Mouse (Mus musculus): ENCODE data around the gene 2310003L06Rik. TPM values are rescaled to one million over a fixed set of nuclear protein-coding genes. Genes with fewer than 3 reads are reported as not detected.

The 2310003L06Rik gene
- total and polyA plus RNA-seq, 2 experiments = not detected

DNA sequence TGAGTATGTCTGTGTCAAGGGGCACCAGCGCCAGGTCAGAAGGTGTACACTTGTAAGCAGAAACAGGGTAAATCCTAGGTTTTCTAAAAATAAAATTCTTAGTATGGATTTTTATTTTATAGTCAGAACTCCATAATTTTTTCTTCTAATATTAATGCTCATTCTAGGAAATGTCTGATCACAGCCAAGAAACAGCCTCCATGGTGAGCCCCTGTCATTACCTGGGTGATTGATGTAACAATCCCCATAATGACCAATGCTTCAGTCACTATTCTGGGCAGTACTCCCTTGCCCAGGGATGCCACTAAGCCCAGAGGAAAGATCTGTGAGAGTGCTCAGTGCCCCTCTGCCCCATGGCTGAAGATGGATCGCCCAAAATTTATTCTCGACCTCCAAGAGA lies 9.9 kb downstream of the 2310003L06Rik start, which contains the start of gene Cabs1:
Gene Cabs1, plus strand, starts transcription at position 301 of the 400 bp plus-strand sequence.
- Histone ChIP-seq H3K79me2 (ENCODE audit: control insufficient read depth, insufficient read depth, low read length) (no peaks in the 10 kb centered on the region), H3K27me3 (ENCODE audit: control insufficient read depth, insufficient read depth, low read length) (no peaks in the 10 kb centered on the region), H3K36me3 (ENCODE audit: control insufficient read depth, insufficient read depth, low read length) (no peaks in the 10 kb centered on the region), H3K9ac (ENCODE audit: low read depth, low read length) (no peak within 1 kb of the TSS), H3K27ac (replicated peaks; ENCODE audit: insufficient read depth, low read depth, low read length) (no peak within 1 kb of the TSS), H3K4me3 (ENCODE audit: insufficient read depth, low read depth, low read length) (no peak within 1 kb of the TSS), H3K4me1 (ENCODE audit: control insufficient read depth, insufficient read depth, low read length) (no peaks in the 10 kb centered on the region)
- DNase-seq (ENCODE audit: extremely low read depth, low read depth, low spot score) = no peak
- WGBS = 66% methylated on average over 3 of the region's 3 CpGs
- TF ChIP-seq POLR2A (IDR thresholded peaks at IDR 0.05; ENCODE audit: extremely low read depth, insufficient read depth, low read length) (no peak), CTCF (IDR thresholded peaks at IDR 0.05; ENCODE audit: low read depth, low read length) (no peak)

- Histone ChIP-seq H3K9ac (ENCODE audit: low read depth, low read length) (no peak overlapping the region), H3K4me1 (ENCODE audit: control insufficient read depth, insufficient read depth, low read length) (no peaks in the 10 kb centered on the region), H3K27ac (replicated peaks; ENCODE audit: insufficient read depth, low read depth, low read length) (no peak overlapping the region), H3K27me3 (ENCODE audit: control insufficient read depth, insufficient read depth, low read length) (no peaks in the 10 kb centered on the region), H3K4me3 (ENCODE audit: insufficient read depth, low read depth, low read length) (no peak overlapping the region), H3K36me3 (ENCODE audit: control insufficient read depth, insufficient read depth, low read length) (no peaks in the 10 kb centered on the region), H3K79me2 (ENCODE audit: control insufficient read depth, insufficient read depth, low read length) (no peaks in the 10 kb centered on the region)
- TF ChIP-seq CTCF (IDR thresholded peaks at IDR 0.05; ENCODE audit: low read depth, low read length) (no peak), POLR2A (IDR thresholded peaks at IDR 0.05; ENCODE audit: extremely low read depth, insufficient read depth, low read length) (no peak)
- no peak for DNase-seq (ENCODE audit: extremely low read depth, low read depth, low spot score)
- 48% methylated on average over 3 of the region's 3 CpGs for WGBS
Measured at GRCm38 (mm10) chr5:87982468-87983214, 13.4 kb downstream of the 2310003L06Rik start.

- no peaks in the 10 kb centered on the region for H3K79me2 ChIP-seq (ENCODE audit: control insufficient read depth, insufficient read depth, low read length)
- 77% methylated on average over 3 of the region's 3 CpGs for WGBS
- TF ChIP-seq CTCF (IDR thresholded peaks at IDR 0.05; ENCODE audit: low read depth, low read length) = no peak
- no peak for TF ChIP-seq POLR2A (IDR thresholded peaks at IDR 0.05; ENCODE audit: extremely low read depth, insufficient read depth, low read length)
Measured at GRCm38 (mm10) chr5:88002249-88002648, 33.0 kb downstream of the 2310003L06Rik start, which contains the start of gene Smr3a. Smr3a (plus strand) TSS chr5:88002549.

GRCm38 (mm10) chr5:88005241-88005640 lies 36.0 kb downstream of the 2310003L06Rik start:
- H3K36me3 ChIP-seq (ENCODE audit: control insufficient read depth, insufficient read depth, low read length) = no peaks in the 10 kb centered on the region
- H3K27ac ChIP-seq (replicated peaks; ENCODE audit: insufficient read depth, low read depth, low read length) = no peak overlapping the region
- H3K4me1 ChIP-seq (ENCODE audit: control insufficient read depth, insufficient read depth, low read length) = no peaks in the 10 kb centered on the region
- no peak overlapping the region for H3K9ac ChIP-seq (ENCODE audit: low read depth, low read length)
- DNase-seq (ENCODE audit: extremely low read depth, low read depth, low spot score) = no peak
- no peaks in the 10 kb centered on the region for H3K27me3 ChIP-seq (ENCODE audit: control insufficient read depth, insufficient read depth, low read length)
- H3K79me2 ChIP-seq (ENCODE audit: control insufficient read depth, insufficient read depth, low read length) = no peaks in the 10 kb centered on the region
- H3K4me3 ChIP-seq (ENCODE audit: insufficient read depth, low read depth, low read length) = no peak overlapping the region
- no peak for TF ChIP-seq POLR2A (IDR thresholded peaks at IDR 0.05; ENCODE audit: extremely low read depth, insufficient read depth, low read length)
- TF ChIP-seq CTCF (IDR thresholded peaks at IDR 0.05; ENCODE audit: low read depth, low read length) = no peak

More at GRCm38 (mm10) chr5:88002249-88002648, 33.0 kb downstream of the 2310003L06Rik start, which contains the start of gene Smr3a:
- Histone ChIP-seq H3K36me3 (ENCODE audit: control insufficient read depth, insufficient read depth, low read length) (no peaks in the 10 kb centered on the region), H3K4me3 (ENCODE audit: insufficient read depth, low read depth, low read length) (no peak within 1 kb of the TSS), H3K4me1 (ENCODE audit: control insufficient read depth, insufficient read depth, low read length) (no peaks in the 10 kb centered on the region), H3K27ac (replicated peaks; ENCODE audit: insufficient read depth, low read depth, low read length) (no peak within 1 kb of the TSS), H3K27me3 (ENCODE audit: control insufficient read depth, insufficient read depth, low read length) (no peaks in the 10 kb centered on the region), H3K9ac (ENCODE audit: low read depth, low read length) (no peak within 1 kb of the TSS)
- no peak for DNase-seq (ENCODE audit: extremely low read depth, low read depth, low spot score)

Other genes starting within 250 kb of the 2310003L06Rik start
- gene Csn1s2a, start 194.9 kb upstream of the 2310003L06Rik start, total RNA-seq (2014; rRNA removed) = not detected in 2 replicates
- gene Csn1s2a, start 194.9 kb upstream of the 2310003L06Rik start, polyA plus RNA-seq (2012; rRNA removed) = not detected in 2 replicates
- not detected in 2 replicates for gene Csn1s2b, start 161.4 kb upstream of the 2310003L06Rik start, total RNA-seq (2014; rRNA removed)
- not detected in 2 replicates for gene Csn1s2b, start 161.4 kb upstream of the 2310003L06Rik start, polyA plus RNA-seq (2012; rRNA removed)
- gene Prr27, start 143.8 kb upstream of the 2310003L06Rik start, total RNA-seq (2014; rRNA removed) = not detected in 2 replicates
- gene Prr27, start 143.8 kb upstream of the 2310003L06Rik start, polyA plus RNA-seq (2012; rRNA removed) = not detected in 2 replicates
- not detected in 2 replicates for gene Odam, start 84.4 kb upstream of the 2310003L06Rik start, total RNA-seq (2014; rRNA removed)
- gene Odam, start 84.4 kb upstream of the 2310003L06Rik start, polyA plus RNA-seq (2012; rRNA removed) = not detected in 2 replicates
- gene Csn3, start 43.9 kb upstream of the 2310003L06Rik start, total RNA-seq (2014; rRNA removed) = not detected in 2 replicates
- gene Csn3, start 43.9 kb upstream of the 2310003L06Rik start, polyA plus RNA-seq (2012; rRNA removed) = not detected in 2 replicates
- not detected in 2 replicates for gene Gm28434, start 58 bp downstream of the 2310003L06Rik start, total RNA-seq (2014; rRNA removed)
- gene Gm28434, start 58 bp downstream of the 2310003L06Rik start, polyA plus RNA-seq (2012; rRNA removed) = not detected in 2 replicates
- not detected in 2 replicates for gene Cabs1, start 10.0 kb downstream of the 2310003L06Rik start, total RNA-seq (2014; rRNA removed)
- gene Cabs1, start 10.0 kb downstream of the 2310003L06Rik start, polyA plus RNA-seq (2012; rRNA removed) = not detected in 2 replicates
- gene Smr3a, start 33.1 kb downstream of the 2310003L06Rik start, total RNA-seq (2014; rRNA removed) = not detected in 2 replicates
- gene Smr3a, start 33.1 kb downstream of the 2310003L06Rik start, polyA plus RNA-seq (2012; rRNA removed) = not detected in 2 replicates
- not detected in 2 replicates for gene Smr2, start 117.1 kb downstream of the 2310003L06Rik start, total RNA-seq (2014; rRNA removed)
- gene Smr2, start 117.1 kb downstream of the 2310003L06Rik start, polyA plus RNA-seq (2012; rRNA removed) = not detected in 2 replicates
- not detected in 2 replicates for gene Gm11116, start 142.1 kb downstream of the 2310003L06Rik start, total RNA-seq (2014; rRNA removed)
- not detected in 2 replicates for gene Gm11116, start 142.1 kb downstream of the 2310003L06Rik start, polyA plus RNA-seq (2012; rRNA removed)
- gene Gm11115, start 184.6 kb downstream of the 2310003L06Rik start, total RNA-seq (2014; rRNA removed) = not detected in 2 replicates
- gene Gm11115, start 184.6 kb downstream of the 2310003L06Rik start, polyA plus RNA-seq (2012; rRNA removed) = not detected in 2 replicates

Measured in liver, adult 2 months (tissue).